Mouse (Mus musculus) forebrain, postnatal 0 days (tissue): ENCODE data around the gene Gnb3. TPM values are rescaled to one million over a fixed set of nuclear protein-coding genes. Genes with fewer than 3 reads are reported as not detected.

ENCODE experiments used
- ATAC-seq: fragments of 200-750 bp; cut with Nextera tagmentation; 2 replicates; pipeline ENCODE4 v1.8.0; 2017; ENCODE audit warnings: mild to moderate bottlenecking, moderate library complexity
- DNase-seq: peaks from one replicate; pipeline ENCODE4 v3.0.0-alpha.2; 2015
- H3K27ac ChIP-seq: fragments of 300-500 bp; sonication (generic); 2 replicates; pipeline ENCODE4 v1.5.1; 2014; ENCODE audit warnings: low read depth, mild to moderate bottlenecking, antibody characterized with exemption, low read length, moderate library complexity, mixed read lengths
- H3K27me3 ChIP-seq: fragments of 300-500 bp; sonication (generic); 2 replicates; pipeline ENCODE4 v1.6.1; 2014; ENCODE audit warnings: mild to moderate bottlenecking, low read length, mixed read lengths; ENCODE audit not compliant: insufficient read depth
- H3K36me3 ChIP-seq: fragments of 300-500 bp; sonication (generic); 2 replicates; pipeline ENCODE4 v1.6.1; 2014; ENCODE audit warnings: mild to moderate bottlenecking, moderate library complexity; ENCODE audit not compliant: insufficient read depth
- H3K4me1 ChIP-seq: fragments of 300-500 bp; sonication (generic); 2 replicates; pipeline ENCODE4 v1.6.1; 2014; ENCODE audit warnings: antibody characterized with exemption; ENCODE audit not compliant: insufficient read depth
- H3K4me2 ChIP-seq: fragments of 300-500 bp; sonication (generic); 2 replicates; pipeline ENCODE4 v1.6.1; 2014; ENCODE audit warnings: low read depth, mild to moderate bottlenecking, moderate library complexity
- H3K4me3 ChIP-seq: fragments of 300-500 bp; sonication (generic); 2 replicates; pipeline ENCODE4 v1.5.1; 2014; ENCODE audit warnings: low read depth, low read length, mixed read lengths
- H3K9ac ChIP-seq: fragments of 300-500 bp; sonication (generic); 2 replicates; pipeline ENCODE4 v1.6.1; 2014; ENCODE audit warnings: mild to moderate bottlenecking
- H3K9me3 ChIP-seq: fragments of 300-500 bp; sonication (generic); 2 replicates; pipeline ENCODE4 v1.6.1; 2016; ENCODE audit warnings: low read length
- CTCF ChIP-seq: sonication (generic); IDR thresholded peaks from 2 replicates; pipeline ENCODE4 v1.5.1; 2016; ENCODE audit warnings: antibody characterized with exemption, control low read depth, low read depth
- WGBS: fragments of 180-500 bp; shearing (Covaris S2); extraction: QIAGEN DNeasy Blood & Tissue Kit; methylation state at CpG from one replicate; pipeline ENCODE4 v1.1.7; 2014; 5-methylcytosine and 5-hydroxymethylcytosine counted together
- polyA plus RNA-seq: library from polyadenylated mRNA; unstranded; fragments of >200 nt; fragmentation: Nextera tagmentation; extraction: Ambion mirVana; gene quantifications from 2 replicates; pipeline ENCODE4 v1.2.1, GENCODE M21; 2015
- total RNA-seq: library from RNA; depleted of rRNA; stranded (reverse); fragments of >200 nt; gene quantifications from 2 replicates; pipeline ENCODE4 v1.2.3, GENCODE M21; 2014

The Gnb3 gene
- total and polyA plus RNA-seq, 2 experiments from 2014 or later: 0.61 to 0.90 TPM

GRCm38 (mm10) chr6:124881821-124882220, 41.7 kb upstream of the Gnb3 start:
- ATAC-seq (no peak), DNase-seq (no peak)
- Histone ChIP-seq H3K27me3 (no peaks in the 10 kb centered on the region), H3K4me2 (no peak overlapping the region), H3K9ac (no peak overlapping the region), H3K4me3 (no peak overlapping the region), H3K4me1 (no peaks in the 10 kb centered on the region), H3K27ac (no peak overlapping the region), H3K36me3 (no peaks in the 10 kb centered on the region), H3K9me3 (no peaks in the 10 kb centered on the region)
- TF ChIP-seq CTCF: no peak
- WGBS: 92% methylated on average over 9 of the region's 9 CpGs

GRCm38 (mm10) chr6:124879390-124879789, 39.3 kb upstream of the Gnb3 start:
- 72% methylated on average over 6 of the region's 6 CpGs for WGBS
- Histone ChIP-seq H3K9ac (no peak overlapping the region), H3K36me3 (no peaks in the 10 kb centered on the region), H3K27ac (no peak overlapping the region), H3K4me1 (no peaks in the 10 kb centered on the region), H3K27me3 (no peaks in the 10 kb centered on the region), H3K4me2 (no peak overlapping the region), H3K4me3 (no peak overlapping the region), H3K9me3 (no peaks in the 10 kb centered on the region)
- DNase-seq (no peak), ATAC-seq (no peak)
- no peak for TF ChIP-seq CTCF

- Histone ChIP-seq H3K27ac (no peak overlapping the region), H3K36me3 (no peaks in the 10 kb centered on the region), H3K9ac (no peak overlapping the region), H3K4me1 (no peaks in the 10 kb centered on the region), H3K4me2 (no peak overlapping the region), H3K9me3 (no peaks in the 10 kb centered on the region), H3K4me3 (no peak overlapping the region), H3K27me3 (no peaks in the 10 kb centered on the region)
- 61% methylated on average over 2 of the region's 3 CpGs for WGBS
- no peak for TF ChIP-seq CTCF
- ATAC-seq (no peak), DNase-seq (no peak)
Observed at GRCm38 (mm10) chr6:124874348-124874747, 34.3 kb upstream of the Gnb3 start.

GRCm38 (mm10) chr6:124866560-124866959, 26.5 kb upstream of the Gnb3 start:
- H3K4me1 ChIP-seq: peaks cover 11% of the 10 kb centered on the region
- no peak overlapping the region for H3K4me2 ChIP-seq
- H3K9me3 ChIP-seq: no peaks in the 10 kb centered on the region
- DNase-seq (no peak), ATAC-seq (no peak)
- H3K9ac ChIP-seq: no peak overlapping the region
- no peak overlapping the region for H3K4me3 ChIP-seq
- no peak overlapping the region for H3K27ac ChIP-seq
- H3K27me3 ChIP-seq: no peaks in the 10 kb centered on the region
- WGBS: 63% methylated on average over 6 of the region's 7 CpGs
- no peak for TF ChIP-seq CTCF
- no peaks in the 10 kb centered on the region for H3K36me3 ChIP-seq

- H3K4me1 ChIP-seq: peaks cover 11% of the 10 kb centered on the region
- 59% methylated on average over 18 of the region's 18 CpGs for WGBS
- H3K9me3 ChIP-seq: no peaks in the 10 kb centered on the region
- H3K36me3 ChIP-seq: 0 out of 2 replicates have a peak, but pooled peaks cover 5% of the 10 kb centered on the region
- no peaks in the 10 kb centered on the region for H3K27me3 ChIP-seq
- H3K4me3 ChIP-seq: no peak overlapping the region
- ATAC-seq: no peak
- H3K9ac ChIP-seq: no peak overlapping the region
- H3K27ac ChIP-seq: 0 out of 2 replicates have a peak overlapping the region, but pooled peaks have one; percentile 40
- no peak for TF ChIP-seq CTCF
- no peak overlapping the region for H3K4me2 ChIP-seq
- no peak for DNase-seq
Observed at GRCm38 (mm10) chr6:124865766-124866362, 25.8 kb upstream of the Gnb3 start.

GRCm38 (mm10) chr6:124863658-124864298, 23.7 kb upstream of the Gnb3 start, which contains the start of gene Gpr162:
Gene Gpr162 (minus strand): TSS chr6:124863983.
- peak; percentile 85 for DNase-seq
- H3K4me3 ChIP-seq: peak within 1 kb of the TSS; percentile 75
- peak within 1 kb of the TSS; percentile 93 for H3K9ac ChIP-seq
- peak; percentile 86 for ATAC-seq
- no peaks in the 10 kb centered on the region for H3K9me3 ChIP-seq
- 3% methylated on average over 43 of the region's 43 CpGs for WGBS
- H3K27me3 ChIP-seq: no peaks in the 10 kb centered on the region
- peak; percentile 46 for TF ChIP-seq CTCF
- H3K36me3 ChIP-seq: peaks cover 13% of the 10 kb centered on the region; the same call in 1 of the 2 replicates
- H3K27ac ChIP-seq: peak within 1 kb of the TSS; percentile 95
- peak within 1 kb of the TSS; percentile 76 for H3K4me2 ChIP-seq
- H3K4me1 ChIP-seq: peaks cover 11% of the 10 kb centered on the region

- peaks cover 16% of the 10 kb centered on the region; the same call in 1 of the 2 replicates for H3K36me3 ChIP-seq
- no peak for DNase-seq
- peak; percentile 11 for ATAC-seq
- no peaks in the 10 kb centered on the region for H3K9me3 ChIP-seq
- TF ChIP-seq CTCF: no peak
- WGBS: 2% methylated on average over 14 of the region's 16 CpGs
- peak overlapping the region; percentile 95 for H3K27ac ChIP-seq
- peak overlapping the region; percentile 93 for H3K9ac ChIP-seq
- peak overlapping the region; percentile 75 for H3K4me3 ChIP-seq
- no peaks in the 10 kb centered on the region for H3K27me3 ChIP-seq
- peaks cover 11% of the 10 kb centered on the region for H3K4me1 ChIP-seq
- peak overlapping the region; percentile 76 for H3K4me2 ChIP-seq
Observed at GRCm38 (mm10) chr6:124863125-124863657, 23.1 kb upstream of the Gnb3 start.
